Mouse (Mus musculus): Measurements from ENCODE around the gene Tgfbrap1. TPM values are rescaled to one million over a fixed set of nuclear protein-coding genes. Genes with fewer than 3 reads are reported as not detected.

Tgfbrap1 gene
- 25.8 and 27.7 TPM in 2 replicates for polyA plus RNA-seq (2012; rRNA removed)

GRCm38 (mm10) chr1:43098031-43098984, at the start of gene Tgfbrap1, which contains the start of gene AI597479:
Tgfbrap1 (minus strand) TSS chr1:43098637.
AI597479 (plus strand) TSS chr1:43098710.

Other genes starting within 250 kb of the Tgfbrap1 start
- 18.9 and 21.1 TPM in 2 replicates for gene Mrps9, start 247.4 kb downstream of the Tgfbrap1 start, polyA plus RNA-seq (2012; rRNA removed)
- 0.37 and 0.63 TPM in 2 replicates for gene Gpr45, start 145.8 kb downstream of the Tgfbrap1 start, polyA plus RNA-seq (2012; rRNA removed)
- gene AI597479, start 73 bp upstream of the Tgfbrap1 start, polyA plus RNA-seq (2012; rRNA removed): 5.1 and 5.2 TPM in 2 replicates
- 62.8 and 68.1 TPM in 2 replicates for gene Fhl2, start 98.3 kb upstream of the Tgfbrap1 start, polyA plus RNA-seq (2012; rRNA removed)